Mouse (Mus musculus) testis, adult 2 months (tissue): ENCODE results near the gene Rimbp3.

ENCODE experiments used
- CTCF ChIP-seq: fragments of 200-500 bp; IDR thresholded peaks from 2 replicates; pipeline ENCODE4 v1.5.1; 2012; ENCODE audit warnings: low read depth, mild to moderate bottlenecking, inconsistent platforms, low read length, moderate library complexity; ENCODE audit not compliant: control insufficient read depth, insufficient read depth, insufficient replicate concordance
- POLR2A ChIP-seq: fragments of 200-500 bp; IDR thresholded peaks from 2 replicates; pipeline ENCODE4 v1.6.1; 2012; ENCODE audit warnings: low read depth, mild to moderate bottlenecking, inconsistent platforms, low read length, moderate library complexity; ENCODE audit not compliant: control insufficient read depth

GRCm38 (mm10) chr16:17200953-17201707 lies 7.3 kb upstream of the Rimbp3 start:
- TF ChIP-seq CTCF (no peak), POLR2A (peak; percentile 81)
